Mouse (Mus musculus) heart, adult 8-10 months (tissue): Measurements from ENCODE around the gene Ceacam15. TPM values are rescaled to one million over a fixed set of nuclear protein-coding genes. Genes with fewer than 3 reads are reported as not detected.

Source experiments
- DNase-seq: peaks from one replicate; pipeline ENCODE4 v3.0.0; 2022; ENCODE audit warnings: low spot score
- total RNA-seq, 4 experiments: library from RNA; stranded (reverse); gene quantifications; 2 replicates each; pipeline ENCODE4 v1.2.4; 2022

Ceacam15 gene
- total RNA-seq, 4 experiments from 2014 or later: not detected

DNA sequence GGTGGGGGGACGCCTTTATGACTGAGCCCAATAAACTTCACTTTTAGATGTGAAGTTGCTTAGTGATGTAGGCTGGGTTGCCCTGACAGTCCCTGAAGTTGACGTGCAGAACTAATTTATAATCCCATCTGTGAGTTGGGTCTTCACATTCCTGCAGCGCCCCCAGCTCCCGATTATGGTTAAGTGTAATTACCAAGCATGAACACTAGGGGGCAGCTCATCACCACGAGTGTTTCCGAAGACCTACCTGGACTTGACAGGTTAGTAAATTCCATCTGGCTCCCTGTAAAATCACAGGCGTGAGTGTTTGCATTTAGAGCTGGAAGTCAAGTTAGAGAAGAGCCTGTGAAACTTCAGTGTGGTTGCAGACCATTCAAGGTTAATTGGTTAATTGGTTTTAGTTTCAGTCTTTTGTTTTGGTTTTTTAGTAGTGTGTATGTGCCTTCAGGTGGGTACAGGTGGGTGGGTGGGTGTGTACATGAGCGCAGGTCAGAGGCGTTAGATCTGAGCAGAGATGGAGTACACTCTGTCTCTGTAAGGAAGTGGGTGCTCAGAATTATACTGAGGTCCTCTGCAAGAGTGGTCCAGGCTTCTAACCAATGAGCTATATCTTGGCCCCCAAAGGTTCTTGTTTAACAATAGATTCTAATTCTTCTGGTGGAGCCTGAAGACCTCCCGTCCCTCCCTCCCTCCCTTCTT, 45.8 kb downstream of the Ceacam15 start:
- peak; percentile 54 for DNase-seq

DNA sequence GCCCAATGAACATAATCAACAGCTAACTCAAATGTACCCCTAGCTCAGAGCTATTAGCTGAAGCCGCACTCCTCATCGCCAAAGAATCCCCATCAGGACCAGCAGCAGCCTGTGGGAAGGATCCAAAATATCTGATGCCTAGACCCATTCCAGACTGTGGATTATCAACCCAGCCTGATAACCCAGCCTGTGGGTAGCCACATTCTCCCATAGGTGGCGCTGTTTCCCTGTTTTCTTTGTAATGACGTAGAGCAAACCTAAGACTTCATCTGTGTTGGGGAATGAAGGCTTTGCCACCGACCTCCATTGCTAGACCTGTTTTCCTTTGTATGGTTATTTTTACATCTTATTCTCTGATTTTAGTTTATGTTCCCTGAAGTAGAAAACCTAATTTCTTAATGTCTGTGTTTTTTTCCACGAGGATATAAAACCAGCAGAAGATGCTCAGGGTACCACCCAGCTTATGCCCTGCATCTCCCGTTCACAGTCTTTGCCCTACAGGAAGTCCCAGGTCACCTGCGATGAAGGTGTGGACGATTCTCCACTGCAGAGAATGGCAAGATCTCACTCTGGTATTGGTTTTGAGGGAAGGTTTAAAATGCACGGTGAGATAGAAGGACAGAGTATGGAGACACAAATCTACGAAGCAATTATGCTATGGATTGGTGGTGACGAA, 47.3 kb downstream of the Ceacam15 start:
- peak; percentile 63 for DNase-seq

DNA sequence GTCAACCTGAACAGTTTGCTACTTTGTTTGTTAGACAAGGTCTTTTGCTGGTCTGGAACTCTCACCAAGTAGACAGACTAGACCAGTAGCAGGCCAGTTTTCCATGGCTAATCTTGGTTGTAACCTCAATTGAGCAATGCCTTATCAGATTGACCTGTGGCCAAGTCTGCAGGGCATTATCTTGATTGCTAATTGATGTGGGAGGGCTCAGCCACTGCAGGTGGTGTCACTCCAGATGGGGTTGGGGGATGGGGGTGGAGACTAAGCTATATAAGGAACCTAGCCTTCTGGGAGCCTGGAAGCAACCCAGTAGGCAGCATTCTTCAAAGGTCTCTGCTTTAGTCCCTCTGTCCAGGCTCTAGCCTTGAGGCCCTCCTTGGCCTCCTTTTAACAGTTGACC, 51.8 kb downstream of the Ceacam15 start:
- DNase-seq: no peak

DNA sequence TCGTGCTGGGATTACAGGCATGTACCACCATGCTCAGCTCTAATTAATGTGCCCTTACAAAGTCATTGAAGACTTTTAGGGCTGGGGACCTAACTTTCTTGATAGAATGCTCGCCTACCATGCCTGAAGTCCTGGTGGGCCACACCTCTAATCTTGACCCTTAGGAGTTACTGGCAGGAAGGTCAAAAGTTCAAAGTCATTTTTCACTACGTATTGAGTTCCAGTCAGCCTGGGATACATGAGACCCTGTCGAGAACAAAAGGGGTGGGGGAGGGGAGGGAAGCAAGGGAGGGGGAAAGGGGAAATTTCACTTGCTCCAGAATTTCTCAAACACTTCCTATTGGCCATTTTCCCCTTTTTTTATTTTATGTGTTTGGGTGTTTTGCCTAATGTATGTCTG, 52.4 kb downstream of the Ceacam15 start:
- no peak for DNase-seq

Other genes with a start within 250 kb of the Ceacam15 start
- gene Tmem160, start 222.9 kb downstream of the Ceacam15 start, total RNA-seq: 10 to 100 TPM; 79.6 to 97.6 (median 89.8) TPM
- not detected for gene Npas1, start 198.0 kb downstream of the Ceacam15 start, total RNA-seq
- gene Arhgap35, start 60.7 kb downstream of the Ceacam15 start, total RNA-seq: 10 to 100 TPM; 30.2 to 38.1 (median 35.6) TPM
- gene Ceacam9, start 46.2 kb upstream of the Ceacam15 start, total RNA-seq: not detected
- gene Ap2s1, start 62.7 kb upstream of the Ceacam15 start, total RNA-seq: 10 to 100 TPM; 65.2 to 74.9 (median 70.8) TPM
- gene Slc1a5, start 105.6 kb upstream of the Ceacam15 start, total RNA-seq: 10 to 100 TPM; 14.5 to 21.7 (median 17.7) TPM
- gene Strn4, start 140.2 kb upstream of the Ceacam15 start, total RNA-seq: 10 to 100 TPM; 47.9 to 61.2 (median 49.1) TPM
- 10 to 100 TPM; 47.3 to 56.4 (median 53.0) TPM for gene Fkrp, start 141.0 kb upstream of the Ceacam15 start, total RNA-seq
- 10 to 100 TPM; 13.1 to 16.7 (median 14.8) TPM for gene Prkd2, start 167.2 kb upstream of the Ceacam15 start, total RNA-seq
- 1 to 10 TPM; 8.0 to 9.5 (median 8.6) TPM for gene Dact3, start 199.6 kb upstream of the Ceacam15 start, total RNA-seq
- gene Gng8, start 216.1 kb upstream of the Ceacam15 start, total RNA-seq: 1 to 10 TPM; 1.0 to 1.5 (median 1.1) TPM
- gene Ptgir, start 230.8 kb upstream of the Ceacam15 start, total RNA-seq: 1 to 10 TPM; 1.9 to 3.5 (median 3.1) TPM
- gene Calm3, start 248.4 kb upstream of the Ceacam15 start, total RNA-seq: 100 to 1,000 TPM; 153 to 208 (median 191) TPM